Mouse (Mus musculus) bone marrow, adult 2 months (tissue): ENCODE data around the gene Trir.

Source experiments
- CTCF ChIP-seq: fragments of 200-500 bp; IDR thresholded peaks from 2 replicates; pipeline ENCODE4 v1.5.1; 2011; ENCODE audit warnings: low read length, control low read depth; ENCODE audit not compliant: control insufficient read depth, insufficient read depth
- POLR2A ChIP-seq: fragments of 200-500 bp; IDR thresholded peaks from 2 replicates; pipeline ENCODE4 v1.6.1; 2011; ENCODE audit warnings: low read depth, mild to moderate bottlenecking, control low read depth, low read length, borderline replicate concordance; ENCODE audit not compliant: control insufficient read depth

DNA sequence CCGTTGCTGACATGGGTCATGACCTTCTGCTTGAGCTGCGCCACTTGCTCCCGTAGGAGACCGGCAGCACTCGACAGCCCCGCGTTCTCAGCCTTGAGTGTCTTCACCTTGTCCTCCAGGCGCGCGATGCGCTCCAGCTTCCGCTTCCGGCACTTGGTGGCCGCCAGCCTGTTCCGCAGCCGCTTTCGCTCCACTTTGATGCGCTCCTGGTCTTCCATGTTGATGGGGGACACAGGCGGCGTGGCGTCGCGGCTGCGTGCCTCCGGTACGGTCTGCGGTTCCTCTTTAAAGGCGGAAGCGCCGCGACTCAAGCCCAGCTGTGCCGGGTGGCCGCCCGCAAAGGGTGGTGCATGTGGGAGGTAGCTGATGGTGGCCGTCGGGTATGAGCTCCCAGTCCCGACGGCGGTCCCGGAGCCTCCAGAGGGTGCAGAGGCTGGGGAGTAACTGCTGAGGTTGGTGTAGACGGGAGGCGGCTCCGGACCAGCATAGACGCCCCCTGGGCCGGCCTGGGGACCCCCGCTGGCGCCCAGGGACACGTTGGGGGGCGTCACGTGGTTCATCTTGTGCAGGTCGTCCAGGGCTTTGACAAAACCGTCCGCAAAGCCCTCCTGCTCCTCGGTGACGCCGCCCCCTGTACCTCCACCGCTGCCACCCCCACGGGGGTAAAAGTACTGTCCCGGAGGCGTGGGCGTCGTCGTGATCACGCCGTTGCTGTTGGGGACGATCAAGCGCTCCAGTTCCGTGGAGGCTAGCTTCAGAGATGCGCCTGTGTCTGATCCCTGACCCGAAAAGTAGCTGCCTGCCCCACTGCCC, 49.0 kb upstream of the Trir start:
- TF ChIP-seq CTCF (no peak), POLR2A (peak; percentile 76; the same call in 1 of the 2 replicates)
